Mouse (Mus musculus): ENCODE results near the gene Washc4. TPM values are rescaled to one million over a fixed set of nuclear protein-coding genes. Genes with fewer than 3 reads are reported as not detected.
A peak's percentile ranks its signal among the peaks of the same experiment; 100 is the strongest.

The Washc4 gene
- total and polyA plus RNA-seq, 3 experiments: 16.3 to 31.8 (median 19.3) TPM

DNA sequence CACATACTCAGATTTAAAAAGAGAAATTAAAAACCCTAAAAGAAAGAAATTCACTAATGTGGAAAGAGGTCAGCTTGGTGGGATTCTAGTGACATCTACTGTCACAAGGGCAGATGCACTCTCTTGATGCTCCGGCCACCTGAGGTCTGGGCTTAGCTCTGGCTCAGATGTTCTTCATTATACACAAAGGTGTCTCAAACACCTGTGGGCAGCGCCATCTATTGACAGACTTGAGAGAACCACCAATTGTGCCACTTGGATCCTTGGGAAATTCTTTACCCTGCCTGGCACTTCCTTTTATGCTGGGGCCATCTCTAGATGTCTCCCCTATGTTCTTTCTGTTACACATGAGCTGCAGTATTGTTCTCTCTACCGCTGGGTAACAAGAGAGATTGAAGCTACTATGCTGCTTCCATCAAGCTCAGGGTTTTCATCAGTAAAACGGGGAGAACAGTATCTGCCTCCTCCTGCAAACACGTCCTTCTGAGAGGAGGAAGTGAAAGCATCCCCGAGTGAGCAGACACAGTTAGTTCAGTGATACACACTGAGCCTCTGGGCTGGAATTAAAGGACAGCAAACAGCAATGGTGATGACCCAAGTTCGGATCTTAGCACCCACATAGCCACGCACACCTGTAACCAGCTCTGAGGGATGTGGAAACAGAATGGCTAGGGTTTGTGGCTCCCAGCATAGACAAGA, 34.4 kb upstream of the Washc4 start (continued):
- 0 out of 2 replicates have a peak, but pooled peaks have one; percentile 20 for TF ChIP-seq JUND (conservative IDR thresholded peaks at IDR 0.05; ENCODE audit: low read depth, low read length)
- no peak for TF ChIP-seq JUN (IDR thresholded peaks at IDR 0.05; ENCODE audit: insufficient read depth, low read depth, low read length)
- no peak for TF ChIP-seq NRF1 (IDR thresholded peaks at IDR 0.05; ENCODE audit: low read depth, low read length)
- TF ChIP-seq CTCF (conservative IDR thresholded peaks at IDR 0.05 in 1 of 2, IDR thresholded peaks at IDR 0.05 in 1 of 2; ENCODE audit: low read depth in 2 of 2, low read length in 2 of 2): peak; percentile 74 to 79
- no peak for TF ChIP-seq UBTF (IDR thresholded peaks at IDR 0.05; ENCODE audit: low read depth, low read length)
- no peak for TF ChIP-seq USF1 (IDR thresholded peaks at IDR 0.05; ENCODE audit: low read depth, low read length)
- TF ChIP-seq MAZ (IDR thresholded peaks at IDR 0.05; ENCODE audit: low read depth, low read length): no peak
- TF ChIP-seq MEF2A (IDR thresholded peaks at IDR 0.05; ENCODE audit: borderline replicate concordance, low read depth, low read length): no peak
- no peak for TF ChIP-seq MAFK (IDR thresholded peaks at IDR 0.05; ENCODE audit: insufficient replicate concordance, low read length)

DNA sequence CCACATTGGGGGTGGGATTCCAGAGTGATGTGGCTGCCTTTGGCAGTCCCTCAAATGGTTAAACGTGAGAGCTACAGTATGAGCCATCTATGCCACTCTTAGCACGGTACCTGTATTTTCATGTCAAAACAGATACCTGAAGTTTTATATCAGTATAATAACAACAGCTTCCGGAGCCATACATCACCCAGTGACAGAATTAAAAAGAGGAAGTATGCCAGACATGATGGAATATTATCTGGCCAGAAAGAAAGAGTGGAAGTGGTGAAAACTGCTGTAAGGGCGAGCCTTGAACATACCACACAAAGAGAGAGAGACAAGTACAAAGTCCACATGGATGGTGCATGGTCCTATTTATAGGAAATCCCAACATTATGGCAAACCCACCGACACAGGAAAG, 32.2 kb upstream of the Washc4 start:
- dilution Hi-C loops (cut with MboI; ENCODE audit: extremely low pct_ligation_motif_present, extremely low pct_unique_long_range_greater_than_20kb, low sequenced_read_pairs): no loop called here
- no peak overlapping the region for H3K4me3 ChIP-seq (replicated peaks in 1 of 3; ENCODE audit: low read depth in 2 of 3, low read length in 2 of 3, poor library complexity in 1 of 3)
- H3K9me3 ChIP-seq (replicated peaks; ENCODE audit: low read length): no peaks in the 10 kb centered on the region
- no peak for DNase-seq (ENCODE audit: extremely low read depth)
- TF ChIP-seq MAFK (IDR thresholded peaks at IDR 0.05; ENCODE audit: insufficient replicate concordance, low read length) (no peak), SIN3A (IDR thresholded peaks at IDR 0.05; ENCODE audit: low read length) (no peak), PAX5 (IDR thresholded peaks at IDR 0.05; ENCODE audit: low read length) (no peak), ZMIZ1 (IDR thresholded peaks at IDR 0.05; ENCODE audit: low read depth, low read length) (no peak), CHD2 (IDR thresholded peaks at IDR 0.05; ENCODE audit: low read length) (no peak), IRF4 (IDR thresholded peaks at IDR 0.05; ENCODE audit: low read depth, low read length) (no peak), ETS1 (conservative IDR thresholded peaks at IDR 0.05; ENCODE audit: low read depth, low read length) (no peak), ZNF384 (IDR thresholded peaks at IDR 0.05; ENCODE audit: low read depth, low read length) (no peak), HCFC1 (IDR thresholded peaks at IDR 0.05; ENCODE audit: low read depth, low read length) (no peak), ZC3H11A (IDR thresholded peaks at IDR 0.05; ENCODE audit: low read depth, low read length) (no peak), EP300 (IDR thresholded peaks at IDR 0.05; ENCODE audit: low read length) (no peak), UBTF (IDR thresholded peaks at IDR 0.05; ENCODE audit: low read depth, low read length) (no peak), KAT2A (IDR thresholded peaks at IDR 0.05; ENCODE audit: insufficient replicate concordance, low read length) (no peak)
- H3K79me2 ChIP-seq (replicated peaks; ENCODE audit: control insufficient read depth, extremely low read depth, insufficient read depth, poor library complexity, severe bottlenecking): no peaks in the 10 kb centered on the region
- no peak overlapping the region for H3K27ac ChIP-seq (ENCODE audit: insufficient read depth, low read depth)
- peaks cover 5 to 24% of the 10 kb centered on the region in 2 experiments; a peak in 3 of 4 replicates for H3K4me1 ChIP-seq (ENCODE audit: control insufficient read depth in 1 of 2, insufficient read depth in 2 of 2)
- in situ Hi-C loops (cut with MboI; ENCODE audit: low pct_ligation_motif_present, low pct_unique_long_range_greater_than_20kb, low sequenced_read_pairs): no loop called here
- no peak overlapping the region for H3K9ac ChIP-seq (ENCODE audit: insufficient read depth, low read depth)
- no peaks in the 10 kb centered on the region for H3K36me3 ChIP-seq (replicated peaks in 1 of 2; ENCODE audit: control insufficient read depth in 1 of 2, insufficient read depth in 1 of 2, low read length in 1 of 2)
- no peak overlapping the region for H3K4me2 ChIP-seq (ENCODE audit: insufficient read depth, low read depth, poor library complexity, severe bottlenecking)
- no peaks in the 10 kb centered on the region for H3K27me3 ChIP-seq (replicated peaks)

All from CH12.LX (cell line).